Comparison of ENCODE assay signal across 8 mouse cellular contexts in the genomic region with DNA sequence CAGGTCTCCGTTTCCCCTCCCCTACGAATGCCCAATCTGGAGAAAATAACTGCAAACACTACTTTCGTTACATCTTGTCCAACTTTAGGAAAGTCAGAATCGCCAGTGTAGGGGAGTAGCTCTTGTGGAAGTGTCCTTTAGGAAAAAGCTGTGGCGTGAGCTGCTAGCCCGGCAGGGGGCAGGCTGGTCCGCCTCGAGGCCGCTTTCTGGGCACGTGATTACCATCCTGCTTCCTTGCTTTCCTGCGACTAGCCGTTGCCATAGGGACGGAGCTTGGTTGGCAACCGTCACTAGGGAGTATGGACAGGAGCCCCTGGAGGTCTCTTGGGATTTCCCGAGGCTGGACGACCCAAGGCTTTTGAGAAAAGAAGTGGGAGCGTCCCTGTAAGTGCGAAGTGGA. TPM values are rescaled to one million over a fixed set of nuclear protein-coding genes. Genes with fewer than 3 reads are reported as not detected.
A peak's percentile ranks its signal among the peaks of the same experiment; 100 is the strongest.
DNase-seq lines count a peak whose midpoint lies in the region; ATAC-seq and TF ChIP-seq lines count a peak whose summit lies in the region.

A gene (plus strand): TSS at position 269 of the 400 bp plus-strand sequence.

- ATAC-seq in limb, embryonic 11.5 days (ENCODE audit: insufficient number of reproducible peaks, low FRiP score, low TSS enrichment, low read depth): peak; percentile 82
- ATAC-seq in midbrain, embryonic 12.5 days (ENCODE audit: low FRiP score, low read depth): peak; percentile 93
- ATAC-seq in activated CD4-positive, CD25-positive, alpha-beta regulatory T cell, adult 4 months: no peak

- TF ChIP-seq POLR2A in bone marrow macrophage, adult 2 months (IDR thresholded peaks at IDR 0.05; ENCODE audit: borderline replicate concordance, low read depth, low read length): no peak
- no peak for TF ChIP-seq POLR2A in embryonic fibroblast, embryonic 13.5 days (IDR thresholded peaks at IDR 0.05; ENCODE audit: low read depth, low read length)

- no peaks in the 10 kb centered on the region for H3K9me3 ChIP-seq in limb, embryonic 11.5 days (ENCODE audit: control insufficient read depth, low read length)
- H3K9me3 ChIP-seq in midbrain, embryonic 12.5 days: no peaks in the 10 kb centered on the region

- H3K27me3 ChIP-seq in limb, embryonic 11.5 days (ENCODE audit: control insufficient read depth, insufficient read depth, low read length): no peaks in the 10 kb centered on the region
- peaks cover 14% of the 10 kb centered on the region; the same call in 1 of the 2 replicates for H3K27me3 ChIP-seq in midbrain, embryonic 12.5 days

- peak within 1 kb of the TSS; percentile 54 for H3K4me2 ChIP-seq in limb, embryonic 11.5 days (ENCODE audit: low read depth, severe bottlenecking)
- H3K4me2 ChIP-seq in midbrain, embryonic 12.5 days (replicated peaks): peak within 1 kb of the TSS; percentile 46

- DNase-seq in heart, adult 9 months (ENCODE audit: low spot score in 2 of 2): peak; percentile 74 to 75
- DNase-seq in kidney, adult 8-10 months: peak; percentile 79 to 85
- DNase-seq in limb, embryonic 11.5 days (ENCODE audit: low spot score): peak; percentile 96
- peak; percentile 11 for DNase-seq in spleen, adult 12 weeks (ENCODE audit: low spot score)

- peaks cover 6% of the 10 kb centered on the region; the same call in 1 of the 2 replicates for H3K4me1 ChIP-seq in bone marrow macrophage, adult 2 months (ENCODE audit: control insufficient read depth, insufficient read depth, low read length)
- H3K4me1 ChIP-seq in embryonic fibroblast, embryonic 13.5 days (ENCODE audit: control insufficient read depth, insufficient read depth, low read length): no peaks in the 10 kb centered on the region
- H3K4me1 ChIP-seq in limb, embryonic 11.5 days (ENCODE audit: control insufficient read depth, insufficient read depth, low read length): 0 out of 2 replicates have a peak, but pooled peaks cover 2% of the 10 kb centered on the region
- peaks cover 5% of the 10 kb centered on the region for H3K4me1 ChIP-seq in midbrain, embryonic 12.5 days

- TF ChIP-seq CTCF in bone marrow macrophage, adult 2 months (IDR thresholded peaks at IDR 0.05; ENCODE audit: low read depth, low read length): peak; percentile 59; the same call in 1 of the 2 replicates
- TF ChIP-seq CTCF in embryonic fibroblast, embryonic 13.5 days (IDR thresholded peaks at IDR 0.05; ENCODE audit: borderline replicate concordance, insufficient read depth, low read length): peak; percentile 86

- no peak within 1 kb of the TSS for H3K9ac ChIP-seq in limb, embryonic 11.5 days (ENCODE audit: low read length)
- H3K9ac ChIP-seq in midbrain, embryonic 12.5 days (replicated peaks): no peak within 1 kb of the TSS; the same call in 1 of the 2 replicates

- no peak within 1 kb of the TSS for H3K27ac ChIP-seq in bone marrow macrophage, adult 2 months (ENCODE audit: insufficient read depth, low read depth, low read length)
- H3K27ac ChIP-seq in embryonic fibroblast, embryonic 13.5 days (ENCODE audit: insufficient read depth, low read length): no peak within 1 kb of the TSS
- no peak within 1 kb of the TSS for H3K27ac ChIP-seq in limb, embryonic 11.5 days (replicated peaks; ENCODE audit: low read depth, low read length)
- H3K27ac ChIP-seq in midbrain, embryonic 12.5 days (replicated peaks): no peak within 1 kb of the TSS

- no peak within 1 kb of the TSS for H3K4me3 ChIP-seq in bone marrow macrophage, adult 2 months (ENCODE audit: insufficient read depth, low read length)
- H3K4me3 ChIP-seq in embryonic fibroblast, embryonic 13.5 days (ENCODE audit: insufficient read depth, low read length): no peak within 1 kb of the TSS
- H3K4me3 ChIP-seq in limb, embryonic 11.5 days (ENCODE audit: low read depth, low read length): peak within 1 kb of the TSS; percentile 9; the same call in 1 of the 2 replicates
- peak within 1 kb of the TSS; percentile 23; the same call in 1 of the 2 replicates for H3K4me3 ChIP-seq in midbrain, embryonic 12.5 days

- WGBS in limb, embryonic 11.5 days: 1% methylated on average over 18 of the region's 18 CpGs
- WGBS in midbrain, embryonic 12.5 days: 3% methylated on average over 18 of the region's 18 CpGs

- no peaks in the 10 kb centered on the region for H3K36me3 ChIP-seq in limb, embryonic 11.5 days (ENCODE audit: control insufficient read depth, insufficient read depth, low read length)
- peaks cover 6% of the 10 kb centered on the region; the same call in 1 of the 2 replicates for H3K36me3 ChIP-seq in midbrain, embryonic 12.5 days

RNA-seq across cellular contexts. Expression of the gene that starts here (rescaled TPM):
- polyA plus RNA-seq in bone marrow macrophage, adult 2 months (2012; ENCODE audit: insufficient read depth, insufficient read length, missing spikeins): 0.32 and 0.79 TPM in 2 replicates
- polyA plus RNA-seq in embryonic fibroblast, embryonic 13.5 days (2011; ENCODE audit: insufficient read length, low read depth, missing spikeins): 0.15 and 0.77 TPM in 2 replicates
- 0.13 and 0.28 TPM in 2 replicates for polyA plus RNA-seq in limb, embryonic 11.5 days (2014; fragmentation: Nextera tagmentation; extraction: Ambion mirVana)
- 0.86 and 1.1 TPM in 2 replicates for polyA plus RNA-seq in midbrain, embryonic 12.5 days (2016; fragmentation: Nextera tagmentation; extraction: Ambion mirVana)
- polyA plus RNA-seq in activated CD4-positive, CD25-positive, alpha-beta regulatory T cell, adult 4 months (2017; shearing (Covaris generic)): 1 to 10 TPM in 1 of 2 experiments, under 1 TPM in 1; 0.54 to 1.4 TPM

Comparison
In these comparisons a context has a peak if more than half of its experiments do, and no peak if none do; other contexts are left out.
1. Peak in DNase-seq, ATAC-seq, H3K4me3 ChIP-seq and H3K4me2 ChIP-seq in limb, embryonic 11.5 days; RNA of the gene not detected or under 1 TPM.
2. DNase-seq: peak in every context shown above with its lines; median percentile 96 in limb, embryonic 11.5 days; 82 in kidney, adult 8-10 months; 74 in heart, adult 9 months; 11 in spleen, adult 12 weeks.